Mouse (Mus musculus) megakaryocyte progenitor cell, adult 5-6 weeks (primary cell): ENCODE measurements around the gene Farsa. TPM values are rescaled to one million over a fixed set of nuclear protein-coding genes. Genes with fewer than 3 reads are reported as not detected.
"Not testable (repeated sequence)": the region's sequence is repeated elsewhere in the genome, so short reads cannot be mapped to it uniquely, and the experiment has no call there.

ENCODE experiments used
- ATAC-seq: replicated peaks from 2 replicates; pipeline ENCODE4 v1.8.0; 2016; ENCODE audit warnings: mild to moderate bottlenecking, moderate TSS enrichment, inconsistent platforms; ENCODE audit not compliant: poor library complexity
- total RNA-seq, 2 experiments: library from RNA; stranded (forward) in 1 of 2; stranded (reverse) in 1 of 2; fragments of 157-497, 149-512 nt in 1 of 2; fragments of 200-1000 nt in 1 of 2; gene quantifications; 2 replicates each; pipeline versions ENCODE4 v1.2.3 to v1.2.4; 2015 to 2017

The Farsa gene
- total RNA-seq (2015), result 33.3 and 51.2 TPM in 2 replicates
- 173 and 193 TPM in 2 replicates for total RNA-seq (2017)

- ATAC-seq, result peak; percentile 98
Observed at GRCm38 (mm10) chr8:84856864-84857441, at the start of gene Farsa. TSS of gene Farsa (plus strand) at chr8:84856989.

GRCm38 (mm10) chr8:84809109-84809940 is 47.5 kb upstream of the Farsa start:
- ATAC-seq, result no peak

GRCm38 (mm10) chr8:84809941-84810280 is 46.9 kb upstream of the Farsa start:
- no peak for ATAC-seq

GRCm38 (mm10) chr8:84810896-84811295 is 45.9 kb upstream of the Farsa start:
- peak; percentile 77 for ATAC-seq

DNA sequence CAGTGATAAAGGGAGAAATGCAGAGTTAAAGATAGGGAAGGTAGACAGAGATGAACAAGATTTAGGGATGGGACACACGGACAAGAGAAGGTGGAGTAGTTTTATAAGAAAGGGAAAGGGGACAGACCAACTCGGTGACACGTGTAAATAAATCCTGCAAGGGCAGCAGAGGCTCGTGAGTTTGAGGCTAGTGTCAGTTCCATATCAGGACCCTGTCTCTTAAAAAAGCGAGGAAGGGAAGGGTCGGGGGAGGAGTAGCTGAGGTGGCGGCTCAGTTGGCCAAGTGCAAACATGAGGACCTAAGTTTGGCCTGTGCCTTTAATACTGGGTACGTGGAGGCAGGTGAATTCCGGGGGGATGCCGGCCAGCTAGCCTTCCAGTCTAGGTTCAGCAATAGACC is 45.5 kb upstream of the Farsa start:
- ATAC-seq, result no peak

- ATAC-seq, result peak; percentile 70
Observed at GRCm38 (mm10) chr8:84813059-84813458, 43.7 kb upstream of the Farsa start.

- ATAC-seq, result no peak
Observed at GRCm38 (mm10) chr8:84813830-84814229, 43.0 kb upstream of the Farsa start.

DNA sequence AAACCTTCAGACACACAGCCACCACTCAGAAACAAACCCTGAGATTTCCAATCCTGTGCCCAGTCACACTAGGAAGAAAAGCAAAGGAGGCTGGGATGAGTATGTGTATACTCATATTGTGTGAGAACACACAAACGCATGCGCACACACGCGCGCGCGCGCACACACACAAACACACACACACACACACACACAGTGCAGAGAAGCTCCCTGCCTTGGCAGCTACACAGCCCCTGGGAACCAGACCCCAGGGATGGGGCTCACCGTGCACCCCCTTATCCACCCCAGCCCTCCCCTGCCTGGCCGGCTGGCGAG is 42.6 kb upstream of the Farsa start:
- ATAC-seq, result no peak

DNA sequence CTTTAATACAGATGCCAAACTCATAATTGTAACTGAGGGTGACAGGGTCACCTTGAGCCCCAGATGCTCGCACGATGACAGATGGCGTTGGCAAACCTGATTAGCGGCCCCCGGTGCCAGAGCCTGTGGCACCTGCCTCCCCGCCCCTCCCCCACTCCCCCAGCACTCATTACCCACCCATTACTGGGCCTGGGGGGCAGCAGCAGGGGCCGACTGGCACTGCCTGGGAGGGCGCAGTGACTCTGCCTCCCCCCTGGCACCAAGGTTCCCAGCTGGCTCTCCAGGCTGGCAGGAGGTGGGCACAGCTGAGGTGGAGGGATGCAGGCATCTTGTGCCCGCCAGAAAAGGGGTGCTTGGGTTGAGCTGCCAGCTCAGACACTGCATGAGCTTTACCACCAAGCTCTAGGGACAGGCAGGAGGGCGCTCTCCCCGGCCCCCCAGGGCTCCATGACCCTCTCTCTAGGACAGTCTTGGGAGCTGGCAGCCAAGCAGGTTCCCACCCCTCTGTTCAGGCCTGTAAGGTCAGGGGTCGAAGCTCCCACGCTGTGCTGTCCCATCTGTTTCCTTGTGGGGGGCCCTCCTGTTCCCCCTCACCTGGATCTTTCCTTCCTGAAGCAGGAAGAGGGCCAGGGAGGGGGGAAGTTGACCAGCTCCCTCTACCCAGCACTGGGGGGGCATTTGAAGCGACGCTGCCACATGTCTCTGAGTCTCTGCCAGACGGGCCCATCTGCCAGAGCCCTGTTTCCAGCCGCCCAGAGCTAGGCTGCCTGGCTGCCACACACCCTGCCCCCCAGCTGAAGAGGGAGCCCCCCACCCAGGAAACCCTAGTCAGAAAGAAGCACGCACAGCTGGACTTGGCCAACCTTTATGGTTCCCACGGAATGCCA is 42.0 kb upstream of the Farsa start:
- no peak for ATAC-seq

GRCm38 (mm10) chr8:84815547-84815946 is 41.2 kb upstream of the Farsa start:
- peak; percentile 86 for ATAC-seq

GRCm38 (mm10) chr8:84816117-84816516 is 40.7 kb upstream of the Farsa start:
- no peak for ATAC-seq

GRCm38 (mm10) chr8:84822723-84823122 is 34.1 kb upstream of the Farsa start, which contains the start of gene Dand5:
TSS of gene Dand5 (minus strand) at chr8:84822823.
- no peak for ATAC-seq

GRCm38 (mm10) chr8:84823653-84824052 is 33.1 kb upstream of the Farsa start:
- peak; percentile 99 for ATAC-seq

DNA sequence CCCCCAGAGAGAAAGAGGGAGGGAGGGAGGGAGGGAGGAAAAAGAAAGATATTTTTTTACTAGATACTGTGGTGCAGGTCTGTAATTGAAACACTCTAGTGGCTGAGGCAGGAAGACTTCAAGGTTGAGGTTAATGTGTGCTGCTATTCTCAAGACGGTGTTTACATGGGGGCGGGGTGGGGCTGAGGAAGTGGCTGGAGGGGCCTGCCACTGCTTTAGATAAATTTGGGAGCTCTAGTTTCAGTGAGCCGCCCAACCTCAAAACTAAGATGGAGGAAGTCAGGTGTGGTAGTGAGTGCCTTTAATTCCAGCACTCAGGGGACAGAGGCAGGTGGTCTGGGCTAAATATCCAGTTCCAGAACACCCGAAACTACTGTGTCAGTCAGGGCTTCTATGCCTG is 31.2 kb upstream of the Farsa start:
- 0 out of 2 replicates have a peak, but pooled peaks have one; percentile 30 for ATAC-seq

DNA sequence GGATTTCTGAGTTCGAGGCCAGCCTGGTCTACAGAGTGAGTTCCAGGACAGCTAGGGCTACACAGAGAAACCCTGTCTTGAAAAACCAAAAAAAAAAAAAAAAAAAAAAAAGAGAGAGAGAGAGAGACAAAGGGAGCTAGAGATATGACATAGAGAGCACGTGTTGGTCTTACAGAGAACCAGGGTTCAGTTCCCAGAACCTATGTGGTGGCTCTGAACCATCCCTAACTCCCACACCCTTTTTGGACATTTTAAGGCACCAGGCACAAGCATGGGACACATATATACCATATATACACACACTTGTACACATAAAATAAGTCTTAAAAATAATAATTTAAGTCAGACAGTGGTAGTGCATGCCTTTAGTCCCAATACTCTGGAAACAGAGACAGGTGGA is 30.3 kb upstream of the Farsa start:
- ATAC-seq, result not testable (repeated sequence)

- ATAC-seq, result peak; percentile 79
Observed at GRCm38 (mm10) chr8:84831490-84831889, 25.3 kb upstream of the Farsa start, which contains the start of gene Gadd45gip1. TSS of gene Gadd45gip1 (plus strand) at chr8:84831522.

DNA sequence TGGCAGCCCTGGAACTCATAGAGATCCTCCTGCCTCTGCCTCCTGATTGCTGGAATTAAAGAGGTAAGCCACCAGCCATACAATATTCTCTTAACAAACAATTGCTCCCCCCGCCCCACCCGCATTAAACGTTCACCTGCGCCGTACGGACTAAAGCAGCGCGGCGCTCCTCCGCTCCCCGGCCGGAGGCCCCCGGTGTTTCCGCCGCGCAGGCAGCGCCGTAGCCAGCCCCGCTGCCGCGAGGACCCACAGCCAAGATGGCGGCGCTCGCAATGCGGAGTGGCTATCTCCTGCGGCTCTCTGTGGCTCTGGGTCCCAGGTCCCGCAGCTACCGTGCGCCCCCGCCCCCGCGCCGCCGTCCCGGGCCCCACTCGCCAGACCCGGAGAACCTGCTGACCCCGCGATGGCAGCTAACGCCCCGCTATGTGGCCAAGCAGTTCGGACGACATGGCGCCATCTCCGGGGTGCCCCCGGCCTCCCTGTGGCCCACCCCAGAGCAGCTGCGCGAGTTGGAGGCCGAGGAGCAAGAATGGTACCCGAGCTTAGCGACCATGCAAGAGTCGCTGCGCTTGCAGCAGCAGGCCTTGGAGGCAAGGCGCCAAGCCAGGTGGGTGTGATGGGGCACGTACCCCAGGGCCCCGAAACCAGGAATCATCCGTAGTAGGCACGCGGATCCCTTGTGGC is 24.6 kb upstream of the Farsa start:
- peak; percentile 84 for ATAC-seq

- ATAC-seq, result no peak
Observed at GRCm38 (mm10) chr8:84832759-84833742, 23.7 kb upstream of the Farsa start.

GRCm38 (mm10) chr8:84834002-84834865 is 22.6 kb upstream of the Farsa start:
- no peak for ATAC-seq
